Mouse (Mus musculus): ENCODE results near the gene Ssrp1.

- no peak for TF ChIP-seq CTCF (conservative IDR thresholded peaks at IDR 0.05; ENCODE audit: low read length)
- TF ChIP-seq POU5F1 (IDR thresholded peaks at IDR 0.05; ENCODE audit: borderline replicate concordance, low read length): no peak
Measured at GRCm38 (mm10) chr2:85029897-85030296, 7.1 kb upstream of the Ssrp1 start.
